9 mouse cellular contexts compared by ENCODE assay signal in genomic region chr2:177398096-177398495, GRCm38 (mm10). TPM values are rescaled to one million over a fixed set of nuclear protein-coding genes. Genes with fewer than 3 reads are reported as not detected.
DNase-seq lines count a peak whose midpoint lies in the region; ATAC-seq and TF ChIP-seq lines count a peak whose summit lies in the region.
"Not testable (repeated sequence)": the region's sequence is repeated elsewhere in the genome, so short reads cannot be mapped to it uniquely, and the experiment has no call there.
"Had no signal": no experiment of that assay in that cellular context is flagged by ENCODE, and none has a peak within 500 bp of the region (broad histone marks: within the 10 kb centered on the region; RNA-seq: fewer than 3 reads in every experiment).

Gm14418 (minus strand) TSS chr2:177398320.

- not testable (repeated sequence) for H3K27me3 ChIP-seq in CH12.LX (replicated peaks); embryonic facial prominence, embryonic 13.5 days; intestine, embryonic 14.5 days (replicated peaks; ENCODE audit: control insufficient read depth, insufficient read depth, low read length); liver, embryonic 15.5 days; myocyte (ENCODE audit: control insufficient read depth, insufficient read depth, insufficient read length)

- TF ChIP-seq CTCF in CH12.LX (conservative IDR thresholded peaks at IDR 0.05 in 1 of 2, IDR thresholded peaks at IDR 0.05 in 1 of 2; ENCODE audit: low read depth in 2 of 2, low read length in 2 of 2), result not testable (repeated sequence)

- dilution Hi-C loops in CH12.LX (cut with MboI; ENCODE audit: extremely low pct_ligation_motif_present, extremely low pct_unique_long_range_greater_than_20kb, low sequenced_read_pairs), result not testable (repeated sequence)

- ATAC-seq in embryonic facial prominence, embryonic 13.5 days (ENCODE audit: insufficient number of reproducible peaks, insufficient read depth, low FRiP score, low TSS enrichment, low read depth); intestine, embryonic 14.5 days (replicated peaks; ENCODE audit: low FRiP score, low TSS enrichment, low read depth); liver, embryonic 15.5 days (ENCODE audit: insufficient read depth): not testable (repeated sequence)

- not testable (repeated sequence) for H3K4me1 ChIP-seq in CH12.LX (ENCODE audit: control insufficient read depth in 1 of 2, insufficient read depth in 2 of 2); embryonic facial prominence, embryonic 13.5 days; intestine, embryonic 14.5 days (replicated peaks; ENCODE audit: control insufficient read depth, insufficient read depth, low read length); liver, embryonic 15.5 days (replicated peaks)

- H3ac ChIP-seq in myocyte (ENCODE audit: control insufficient read depth, insufficient read length), result not testable (repeated sequence)

- peak within 1 kb of the TSS; percentile 49 to 85 (median 56) for H3K4me3 ChIP-seq in CH12.LX (replicated peaks in 1 of 3; ENCODE audit: low read depth in 2 of 3, low read length in 2 of 3, poor library complexity in 1 of 3)
- peak within 1 kb of the TSS; percentile 40 for H3K4me3 ChIP-seq in embryonic facial prominence, embryonic 13.5 days
- peak within 1 kb of the TSS; percentile 25 for H3K4me3 ChIP-seq in intestine, embryonic 14.5 days (ENCODE audit: low read depth, low read length)
- H3K4me3 ChIP-seq in liver, embryonic 15.5 days (replicated peaks), result peak within 1 kb of the TSS; percentile 32
- peak within 1 kb of the TSS; percentile 12 for H3K4me3 ChIP-seq in myocyte

- TF ChIP-seq POLR2A in CH12.LX (IDR thresholded peaks at IDR 0.05; ENCODE audit: low read depth, low read length), result peak; percentile 44
- TF ChIP-seq POLR2A in myocyte (IDR thresholded peaks at IDR 0.05; ENCODE audit: insufficient read length, low read depth), result not testable (repeated sequence)

- DNase-seq in CH12.LX (ENCODE audit: extremely low read depth), result peak; percentile 61
- DNase-seq in adrenal gland, postnatal 4 days (ENCODE audit: low spot score in 2 of 2); heart, adult 8-10 months (ENCODE audit: low spot score); layer of hippocampus, postnatal 25 days (ENCODE audit: extremely low spot score in 1 of 2, low spot score in 1 of 2): not testable (repeated sequence)
- DNase-seq in intestine, embryonic 14.5 days (ENCODE audit: low spot score), result peak; percentile 50

- H3K36me3 ChIP-seq in CH12.LX (replicated peaks in 1 of 2; ENCODE audit: control insufficient read depth in 1 of 2, insufficient read depth in 1 of 2, low read length in 1 of 2); embryonic facial prominence, embryonic 13.5 days; intestine, embryonic 14.5 days (ENCODE audit: control insufficient read depth, insufficient read depth, low read length); liver, embryonic 15.5 days (replicated peaks); myocyte (ENCODE audit: control insufficient read depth, insufficient read depth): not testable (repeated sequence)

- H3K27ac ChIP-seq in CH12.LX (ENCODE audit: insufficient read depth, low read depth); embryonic facial prominence, embryonic 13.5 days; intestine, embryonic 14.5 days (ENCODE audit: low read depth); liver, embryonic 15.5 days (replicated peaks): not testable (repeated sequence)

- TF ChIP-seq RAD21 in CH12.LX (IDR thresholded peaks at IDR 0.05; ENCODE audit: low read depth, low read length), result not testable (repeated sequence)

- H3K4me2 ChIP-seq in CH12.LX (ENCODE audit: insufficient read depth, low read depth, poor library complexity, severe bottlenecking); intestine, embryonic 14.5 days (ENCODE audit: low read length); liver, embryonic 15.5 days; myocyte (ENCODE audit: low read depth): not testable (repeated sequence)
- peak within 1 kb of the TSS; percentile 22; the same call in 1 of the 2 replicates for H3K4me2 ChIP-seq in embryonic facial prominence, embryonic 13.5 days

- H3K9me3 ChIP-seq in CH12.LX (replicated peaks; ENCODE audit: low read length); embryonic facial prominence, embryonic 13.5 days; intestine, embryonic 14.5 days (ENCODE audit: control insufficient read depth, low read length); liver, embryonic 15.5 days (replicated peaks): not testable (repeated sequence)

- H3K9ac ChIP-seq in CH12.LX (ENCODE audit: insufficient read depth, low read depth), result peak within 1 kb of the TSS; percentile 33; the same call in 1 of the 2 replicates
- not testable (repeated sequence) for H3K9ac ChIP-seq in embryonic facial prominence, embryonic 13.5 days; intestine, embryonic 14.5 days (ENCODE audit: low read length); liver, embryonic 15.5 days

- H3K79me2 ChIP-seq in CH12.LX (replicated peaks; ENCODE audit: control insufficient read depth, extremely low read depth, insufficient read depth, poor library complexity, severe bottlenecking); myocyte (ENCODE audit: control insufficient read depth, insufficient read depth): not testable (repeated sequence)

- not testable (repeated sequence) for TF ChIP-seq EP300 in CH12.LX (IDR thresholded peaks at IDR 0.05; ENCODE audit: low read length)

- WGBS in embryonic facial prominence, embryonic 13.5 days, result 36% methylated on average over 6 of the region's 6 CpGs
- WGBS in intestine, embryonic 14.5 days, result 30% methylated on average over 6 of the region's 6 CpGs
- WGBS in liver, embryonic 15.5 days (ENCODE audit: insufficient replicate concordance), result 26% methylated on average over 6 of the region's 6 CpGs

- in situ Hi-C loops in CH12.LX (cut with MboI; ENCODE audit: low pct_ligation_motif_present, low pct_unique_long_range_greater_than_20kb, low sequenced_read_pairs), result not testable (repeated sequence)

TF ChIP-seq in CH12.LX, 34 proteins besides CTCF, POLR2A, EP300 and RAD21:
- TF ChIP-seq SIN3A (IDR thresholded peaks at IDR 0.05; ENCODE audit: low read length) (0 out of 2 replicates have a peak, but pooled peaks have one; percentile 22), HCFC1 (IDR thresholded peaks at IDR 0.05; ENCODE audit: low read depth, low read length) (peak; percentile 37), MXI1 (IDR thresholded peaks at IDR 0.05; ENCODE audit: low read depth, low read length) (0 out of 2 replicates have a peak, but pooled peaks have one; percentile 23), TCF12 (IDR thresholded peaks at IDR 0.05; ENCODE audit: low read depth, low read length) (peak; percentile 21; the same call in 1 of the 2 replicates)

RNA-seq across cellular contexts. Expression of gene Gm14418, which starts in this region (rescaled TPM):
- total RNA-seq in CH12.LX (2012; rRNA removed) (10.8 and 14.3 TPM in 2 replicates), CH12.LX (2014; rRNA removed) (27.3 and 33.6 TPM in 2 replicates)
- polyA plus RNA-seq in CH12.LX (2012; ENCODE audit: insufficient read length, low read depth) (15.9 and 18.1 TPM in 2 replicates), myocyte (2012; fragmentation: generic; extraction: Trizol) (1.5 TPM)
- 10 to 100 TPM; 21.3 to 22.5 TPM for total RNA-seq in adrenal gland, postnatal 4 days (2021)
- 8.9 and 15.0 TPM in 2 replicates for polyA plus RNA-seq in embryonic facial prominence, embryonic 13.5 days (2015; fragmentation: Nextera tagmentation; extraction: Ambion mirVana)
- total RNA-seq in heart, adult 8-10 months (2022), result 10 to 100 TPM; 16.2 to 18.2 (median 17.7) TPM
- 9.2 and 11.0 TPM in 2 replicates for polyA plus RNA-seq in intestine, embryonic 14.5 days (2014; fragmentation: Nextera tagmentation; extraction: Ambion mirVana)
- total RNA-seq in layer of hippocampus, postnatal 25 days (2021), result 10 to 100 TPM; 32.5 to 34.2 TPM
- 1.0 and 1.1 TPM in 2 replicates for polyA plus RNA-seq in liver, embryonic 15.5 days (2015; fragmentation: Nextera tagmentation; extraction: Ambion mirVana)
- polyA plus RNA-seq: CD4-positive, CD25-positive, alpha-beta regulatory T cell, adult 4 months had no signal
